Mouse (Mus musculus) forebrain, postnatal 0 days (tissue): Measurements from ENCODE around the gene Tead1. TPM values are rescaled to one million over a fixed set of nuclear protein-coding genes. Genes with fewer than 3 reads are reported as not detected.
A peak's percentile ranks its signal among the peaks of the same experiment; 100 is the strongest.

Experiments used
- ATAC-seq: fragments of 200-750 bp; cut with Nextera tagmentation; 2 replicates; pipeline ENCODE4 v1.8.0; 2017; ENCODE audit warnings: mild to moderate bottlenecking, moderate library complexity
- DNase-seq: peaks from one replicate; pipeline ENCODE4 v3.0.0-alpha.2; 2015
- H3K27ac ChIP-seq: fragments of 300-500 bp; sonication (generic); 2 replicates; pipeline ENCODE4 v1.5.1; 2014; ENCODE audit warnings: low read depth, mild to moderate bottlenecking, antibody characterized with exemption, low read length, moderate library complexity, mixed read lengths
- H3K27me3 ChIP-seq: fragments of 300-500 bp; sonication (generic); 2 replicates; pipeline ENCODE4 v1.6.1; 2014; ENCODE audit warnings: mild to moderate bottlenecking, low read length, mixed read lengths; ENCODE audit not compliant: insufficient read depth
- H3K36me3 ChIP-seq: fragments of 300-500 bp; sonication (generic); 2 replicates; pipeline ENCODE4 v1.6.1; 2014; ENCODE audit warnings: mild to moderate bottlenecking, moderate library complexity; ENCODE audit not compliant: insufficient read depth
- H3K4me1 ChIP-seq: fragments of 300-500 bp; sonication (generic); 2 replicates; pipeline ENCODE4 v1.6.1; 2014; ENCODE audit warnings: antibody characterized with exemption; ENCODE audit not compliant: insufficient read depth
- H3K4me2 ChIP-seq: fragments of 300-500 bp; sonication (generic); 2 replicates; pipeline ENCODE4 v1.6.1; 2014; ENCODE audit warnings: low read depth, mild to moderate bottlenecking, moderate library complexity
- H3K4me3 ChIP-seq: fragments of 300-500 bp; sonication (generic); 2 replicates; pipeline ENCODE4 v1.5.1; 2014; ENCODE audit warnings: low read depth, low read length, mixed read lengths
- H3K9ac ChIP-seq: fragments of 300-500 bp; sonication (generic); 2 replicates; pipeline ENCODE4 v1.6.1; 2014; ENCODE audit warnings: mild to moderate bottlenecking
- H3K9me3 ChIP-seq: fragments of 300-500 bp; sonication (generic); 2 replicates; pipeline ENCODE4 v1.6.1; 2016; ENCODE audit warnings: low read length
- CTCF ChIP-seq: sonication (generic); IDR thresholded peaks from 2 replicates; pipeline ENCODE4 v1.5.1; 2016; ENCODE audit warnings: antibody characterized with exemption, control low read depth, low read depth
- WGBS: fragments of 180-500 bp; shearing (Covaris S2); extraction: QIAGEN DNeasy Blood & Tissue Kit; methylation state at CpG from one replicate; pipeline ENCODE4 v1.1.7; 2014; 5-methylcytosine and 5-hydroxymethylcytosine counted together
- polyA plus RNA-seq: library from polyadenylated mRNA; unstranded; fragments of >200 nt; fragmentation: Nextera tagmentation; extraction: Ambion mirVana; gene quantifications from 2 replicates; pipeline ENCODE4 v1.2.1, GENCODE M21; 2015
- total RNA-seq: library from RNA; depleted of rRNA; stranded (reverse); fragments of >200 nt; gene quantifications from 2 replicates; pipeline ENCODE4 v1.2.3, GENCODE M21; 2014

The Tead1 gene
- total and polyA plus RNA-seq, 2 experiments from 2014 or later: 7.8 to 20.1 TPM

GRCm38 (mm10) chr7:112812037-112812775, 133.1 kb downstream of the Tead1 start:
- Histone ChIP-seq H3K27me3 (no peaks in the 10 kb centered on the region), H3K36me3 (no peaks in the 10 kb centered on the region), H3K4me2 (no peak overlapping the region), H3K27ac (no peak overlapping the region), H3K9ac (no peak overlapping the region), H3K4me3 (no peak overlapping the region), H3K4me1 (no peaks in the 10 kb centered on the region), H3K9me3 (no peaks in the 10 kb centered on the region)
- no peak for TF ChIP-seq CTCF
- DNase-seq (no peak), ATAC-seq (no peak)
- 58% methylated on average over 10 of the region's 10 CpGs for WGBS

DNA sequence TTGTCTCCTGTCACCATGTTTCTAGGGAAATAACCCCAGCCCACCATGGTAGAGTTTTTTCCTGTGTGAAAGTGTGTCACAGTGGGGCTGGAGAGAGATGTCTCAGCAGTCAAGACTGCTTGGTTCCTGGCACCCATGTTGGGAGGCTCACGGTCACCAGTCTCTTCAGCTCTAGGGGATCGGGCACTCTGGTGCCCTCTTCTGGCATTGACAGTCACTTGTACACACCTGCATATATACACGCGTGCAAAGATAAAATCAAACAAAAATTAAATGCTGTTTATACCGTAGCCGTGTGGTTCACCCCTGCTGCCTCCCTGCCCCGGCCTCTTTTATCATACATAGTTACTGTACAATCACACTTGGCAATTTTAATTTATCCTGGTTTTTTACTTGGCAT, 134.0 kb downstream of the Tead1 start:
- no peaks in the 10 kb centered on the region for H3K4me1 ChIP-seq
- peak; percentile 39 for TF ChIP-seq CTCF
- no peaks in the 10 kb centered on the region for H3K9me3 ChIP-seq
- H3K4me3 ChIP-seq: no peak overlapping the region
- no peak for ATAC-seq
- no peaks in the 10 kb centered on the region for H3K36me3 ChIP-seq
- H3K4me2 ChIP-seq: no peak overlapping the region
- WGBS: 94% methylated on average over 7 of the region's 7 CpGs
- DNase-seq: no peak
- H3K27me3 ChIP-seq: no peaks in the 10 kb centered on the region
- H3K9ac ChIP-seq: no peak overlapping the region
- no peak overlapping the region for H3K27ac ChIP-seq

- Histone ChIP-seq H3K36me3 (no peaks in the 10 kb centered on the region), H3K9me3 (no peaks in the 10 kb centered on the region), H3K4me1 (no peaks in the 10 kb centered on the region), H3K27ac (no peak overlapping the region), H3K4me2 (no peak overlapping the region), H3K27me3 (no peaks in the 10 kb centered on the region), H3K9ac (no peak overlapping the region), H3K4me3 (no peak overlapping the region)
- 67% methylated on average over 8 of the region's 8 CpGs for WGBS
- DNase-seq (no peak), ATAC-seq (no peak)
- no peak for TF ChIP-seq CTCF
These were observed 134.7 kb downstream of the Tead1 start for GRCm38 (mm10) chr7:112813731-112814306.

GRCm38 (mm10) chr7:112816016-112816415, 136.9 kb downstream of the Tead1 start:
- TF ChIP-seq CTCF: no peak
- H3K9ac ChIP-seq: no peak overlapping the region
- H3K27me3 ChIP-seq: no peaks in the 10 kb centered on the region
- H3K9me3 ChIP-seq: no peaks in the 10 kb centered on the region
- no peaks in the 10 kb centered on the region for H3K36me3 ChIP-seq
- H3K4me3 ChIP-seq: no peak overlapping the region
- H3K4me1 ChIP-seq: no peaks in the 10 kb centered on the region
- WGBS: 31% methylated on average over 5 of the region's 5 CpGs
- ATAC-seq (no peak), DNase-seq (no peak)
- H3K27ac ChIP-seq: no peak overlapping the region
- no peak overlapping the region for H3K4me2 ChIP-seq

DNA sequence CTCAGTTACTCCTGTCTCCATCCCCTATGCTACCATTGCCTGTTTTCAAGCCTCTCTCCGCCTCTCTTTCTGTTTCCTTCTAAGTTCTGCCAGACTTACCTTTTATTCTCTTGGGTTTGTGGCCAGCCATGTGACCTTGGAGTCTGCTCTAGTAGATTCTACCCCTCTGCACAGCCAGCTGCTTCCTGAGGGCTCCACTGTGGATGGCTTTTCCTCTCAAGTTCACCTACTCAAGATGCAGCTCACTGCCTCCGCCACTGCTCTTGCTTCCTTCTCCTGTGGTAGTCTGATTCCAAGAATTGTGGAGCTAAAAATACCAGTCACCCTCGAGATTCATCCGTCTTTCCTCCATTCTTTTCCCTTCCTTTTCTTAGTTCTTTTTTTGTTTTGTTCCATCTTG, 140.7 kb downstream of the Tead1 start:
- TF ChIP-seq CTCF: no peak
- no peak overlapping the region for H3K27ac ChIP-seq
- no peaks in the 10 kb centered on the region for H3K27me3 ChIP-seq
- ATAC-seq (no peak), DNase-seq (no peak)
- no peak overlapping the region for H3K4me3 ChIP-seq
- H3K4me1 ChIP-seq: peaks cover 9% of the 10 kb centered on the region; the same call in 1 of the 2 replicates
- 77% methylated on average over 4 of the region's 4 CpGs for WGBS
- no peak overlapping the region for H3K9ac ChIP-seq
- no peaks in the 10 kb centered on the region for H3K36me3 ChIP-seq
- no peak overlapping the region for H3K4me2 ChIP-seq
- H3K9me3 ChIP-seq: no peaks in the 10 kb centered on the region

DNA sequence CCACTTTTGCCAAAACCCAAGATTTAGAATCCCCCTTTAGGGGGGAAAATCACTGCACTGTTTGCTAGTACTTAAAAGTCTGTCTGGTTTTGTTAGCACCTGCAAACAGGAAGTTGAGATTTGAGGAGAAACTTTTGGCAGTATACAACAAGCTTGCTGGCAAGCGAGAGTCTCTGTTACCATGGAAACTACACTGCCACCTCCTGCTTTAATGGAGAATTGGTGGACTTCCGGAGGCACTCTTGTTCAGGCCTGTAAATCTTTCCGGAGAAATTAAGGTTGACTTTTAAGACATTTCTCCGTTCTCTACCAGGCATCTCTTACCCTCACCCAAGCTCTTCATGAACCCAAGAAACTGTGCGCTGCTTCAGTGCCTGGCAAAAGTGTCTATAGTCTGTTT, 143.8 kb downstream of the Tead1 start:
- Histone ChIP-seq H3K4me1 (peaks cover 28% of the 10 kb centered on the region), H3K9me3 (no peaks in the 10 kb centered on the region), H3K36me3 (no peaks in the 10 kb centered on the region), H3K27ac (peak overlapping the region; percentile 11), H3K27me3 (no peaks in the 10 kb centered on the region), H3K4me2 (peak overlapping the region; percentile 26), H3K4me3 (no peak overlapping the region), H3K9ac (no peak overlapping the region)
- DNase-seq (peak; percentile 76), ATAC-seq (no peak)
- peak; percentile 19 for TF ChIP-seq CTCF
- 7% methylated on average over 5 of the region's 5 CpGs for WGBS

DNA sequence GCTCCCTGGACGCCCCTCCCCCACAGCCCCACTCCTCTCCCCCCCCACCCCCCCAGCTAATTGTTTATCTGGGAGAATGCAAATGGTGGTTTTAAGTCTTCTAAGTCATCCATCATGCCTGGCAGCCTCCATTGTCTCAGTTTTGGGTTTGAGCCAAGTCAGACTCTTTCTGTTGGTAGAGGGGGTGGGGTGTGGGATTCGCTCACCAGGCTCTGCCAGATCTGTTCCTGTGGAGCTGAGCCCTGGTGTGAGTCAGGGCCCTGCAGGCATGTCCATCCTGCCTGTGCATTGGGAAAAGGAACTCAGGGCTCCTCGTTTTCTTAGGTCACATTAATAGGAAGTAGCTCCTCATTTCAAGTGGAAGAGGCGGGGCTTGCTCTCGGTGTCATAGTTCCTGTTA, 144.5 kb downstream of the Tead1 start:
- H3K4me1 ChIP-seq: peaks cover 28% of the 10 kb centered on the region
- H3K9me3 ChIP-seq: no peaks in the 10 kb centered on the region
- H3K36me3 ChIP-seq: no peaks in the 10 kb centered on the region
- H3K27me3 ChIP-seq: no peaks in the 10 kb centered on the region
- DNase-seq: peak; percentile 85
- peak; percentile 61 for ATAC-seq
- peak overlapping the region; percentile 11; the same call in 1 of the 2 replicates for H3K27ac ChIP-seq
- peak overlapping the region; percentile 26 for H3K4me2 ChIP-seq
- no peak for TF ChIP-seq CTCF
- 3% methylated on average over 5 of the region's 5 CpGs for WGBS
- H3K9ac ChIP-seq: no peak overlapping the region
- H3K4me3 ChIP-seq: no peak overlapping the region
